Mouse (Mus musculus): ENCODE results near the gene Gm10382. TPM values are rescaled to one million over a fixed set of nuclear protein-coding genes. Genes with fewer than 3 reads are reported as not detected.
A peak's percentile ranks its signal among the peaks of the same experiment; 100 is the strongest.
"Not testable (repeated sequence)": the region's sequence is repeated elsewhere in the genome, so short reads cannot be mapped to it uniquely, and the experiment has no call there.

Gm10382 gene
- total RNA-seq, 1 experiment = 0.98 TPM

GRCm38 (mm10) chr5:125433793-125434337 is 44.7 kb downstream of the Gm10382 start, which contains the start of gene Dhx37:
Gene Dhx37, minus strand, starts transcription at chr5:125434121.
- Histone ChIP-seq H3K27ac (ENCODE audit: insufficient read depth, low read depth, low read length, poor library complexity, severe bottlenecking) (peak within 1 kb of the TSS; percentile 24; the same call in 1 of the 2 replicates), H3K4me3 (ENCODE audit: insufficient read depth in 1 of 2, low read depth in 1 of 2, low read length in 2 of 2, poor library complexity in 1 of 2, severe bottlenecking in 1 of 2) (peak within 1 kb of the TSS; percentile 81), H3K4me1 (ENCODE audit: control insufficient read depth in 2 of 2, insufficient read depth in 2 of 2, low read length in 2 of 2, poor library complexity in 1 of 2) (peaks cover 4 to 6% of the 10 kb centered on the region in 2 experiments; a peak in 2 of 4 replicates), H3K36me3 (ENCODE audit: control insufficient read depth, insufficient read depth, low read length, poor library complexity, severe bottlenecking) (peaks cover 26% of the 10 kb centered on the region), H3K9me3 (ENCODE audit: control insufficient read depth, insufficient read depth, low read depth, low read length) (no peaks in the 10 kb centered on the region), H3K9ac (ENCODE audit: insufficient read depth, low read depth, low read length, poor library complexity, severe bottlenecking) (peak within 1 kb of the TSS; percentile 89)
- TF ChIP-seq ZC3H11A (IDR thresholded peaks at IDR 0.05; ENCODE audit: borderline replicate concordance, low read depth, low read length) (no peak), MAFK (IDR thresholded peaks at IDR 0.05; ENCODE audit: insufficient read depth, low read depth, low read length) (no peak), HCFC1 (IDR thresholded peaks at IDR 0.05; ENCODE audit: borderline replicate concordance, insufficient read depth, low read length) (no peak), CHD2 (IDR thresholded peaks at IDR 0.05; ENCODE audit: low read depth, low read length) (no peak), ZNF384 (IDR thresholded peaks at IDR 0.05; ENCODE audit: low read depth, low read length) (no peak)
- in situ Hi-C loops (cut with MboI; ENCODE audit: low sequenced_read_pairs in 2 of 2, unreplicated experiment in 2 of 2) = no loop called here
- peak; percentile 96 for DNase-seq (ENCODE audit: low read depth, low spot score)

DNA sequence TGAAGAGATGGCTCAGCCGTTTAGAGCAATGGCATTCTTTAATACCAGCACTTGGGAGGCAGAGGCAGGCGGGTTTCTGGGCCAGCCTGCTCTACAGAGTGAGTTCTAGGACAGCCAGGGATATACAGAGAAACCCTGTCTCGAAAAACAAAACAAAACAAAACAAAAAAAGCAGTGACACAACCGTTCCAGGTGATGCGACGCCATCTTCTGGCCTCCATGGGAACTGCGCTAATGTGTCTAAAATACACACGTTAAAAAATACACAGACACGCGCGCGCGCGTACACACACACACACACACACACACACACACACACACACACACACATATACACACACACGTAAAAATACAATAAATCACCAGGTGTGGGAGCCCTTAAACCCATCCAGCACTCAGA is 45.2 kb downstream of the Gm10382 start:
- H3K4me1 ChIP-seq (ENCODE audit: control insufficient read depth in 2 of 2, insufficient read depth in 2 of 2, low read length in 2 of 2, poor library complexity in 1 of 2); H3K9ac ChIP-seq (ENCODE audit: insufficient read depth, low read depth, low read length, poor library complexity, severe bottlenecking); in situ Hi-C loops (cut with MboI; ENCODE audit: low sequenced_read_pairs in 2 of 2, unreplicated experiment in 2 of 2); H3K9me3 ChIP-seq (ENCODE audit: control insufficient read depth, insufficient read depth, low read depth, low read length); H3K27ac ChIP-seq (ENCODE audit: insufficient read depth, low read depth, low read length, poor library complexity, severe bottlenecking): not testable (repeated sequence)
- DNase-seq (ENCODE audit: low read depth, low spot score) = peak; percentile 50
- H3K4me3 ChIP-seq (ENCODE audit: insufficient read depth in 1 of 2, low read depth in 1 of 2, low read length in 2 of 2, poor library complexity in 1 of 2, severe bottlenecking in 1 of 2) = peak overlapping the region; percentile 16 to 81; a peak in 2 of 4 replicates
- peaks cover 21% of the 10 kb centered on the region for H3K36me3 ChIP-seq (ENCODE audit: control insufficient read depth, insufficient read depth, low read length, poor library complexity, severe bottlenecking)

Other genes starting within 250 kb of the Gm10382 start
- 19.8 and 19.9 TPM in 2 replicates for gene Ncor2, start 210.1 kb upstream of the Gm10382 start, total RNA-seq (2012; rRNA removed)
- 28.8 and 36.8 TPM in 2 replicates for gene Scarb1, start 48.2 kb upstream of the Gm10382 start, total RNA-seq (2012; rRNA removed)
- 1,120 and 1,195 TPM in 2 replicates for gene Ubc, start 880 bp downstream of the Gm10382 start, total RNA-seq (2012; rRNA removed)
- 24.7 and 26.3 TPM in 2 replicates for gene Dhx37, start 44.8 kb downstream of the Gm10382 start, total RNA-seq (2012; rRNA removed)
- gene Bri3bp, start 52.2 kb downstream of the Gm10382 start, total RNA-seq (2012; rRNA removed) = 52.7 and 80.5 TPM in 2 replicates
- 16.5 and 20.6 TPM in 2 replicates for gene Aacs, start 86.5 kb downstream of the Gm10382 start, total RNA-seq (2012; rRNA removed)
- gene Tmem132b, start 142.5 kb downstream of the Gm10382 start, total RNA-seq (2012; rRNA removed) = 0.13 and 0.48 TPM in 2 replicates

Data from ES-E14 (cell line).